Mouse (Mus musculus): ENCODE results near the gene Serpina3k.
A peak's percentile ranks its signal among the peaks of the same experiment; 100 is the strongest.
"Not testable (repeated sequence)": the region's sequence is repeated elsewhere in the genome, so short reads cannot be mapped to it uniquely, and the experiment has no call there.

Gene Serpina3k

GRCm38 (mm10) chr12:104338226-104338625 is at the start of gene Serpina3k, which contains the start of gene Serpina3m:
Gene Serpina3k (plus strand): TSS chr12:104338486.
Gene Serpina3m (plus strand): TSS chr12:104338486.
- DNase-seq: not testable (repeated sequence)

DNA sequence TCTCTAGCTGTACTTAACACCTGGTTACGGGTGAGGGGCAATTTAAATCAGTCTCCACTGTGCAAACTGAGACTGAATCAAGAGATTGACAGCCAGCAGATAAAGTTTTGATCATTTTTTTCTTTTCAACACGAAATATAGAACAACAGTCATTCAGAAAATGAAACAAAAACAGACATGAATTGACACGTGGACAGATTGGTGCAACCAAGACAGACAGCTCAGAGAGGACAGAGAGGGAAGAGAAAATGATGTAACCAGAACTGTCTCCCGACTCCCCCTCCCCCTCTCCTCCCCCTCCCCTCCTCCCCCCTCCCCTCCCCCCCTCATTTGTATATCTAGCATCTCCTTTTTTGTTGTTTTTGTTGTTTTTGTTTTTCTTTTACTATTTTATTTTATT is 48.4 kb upstream of the Serpina3k start:
- no peak for DNase-seq

- DNase-seq: no peak
These were observed 44.3 kb upstream of the Serpina3k start for GRCm38 (mm10) chr12:104293963-104294362.

DNA sequence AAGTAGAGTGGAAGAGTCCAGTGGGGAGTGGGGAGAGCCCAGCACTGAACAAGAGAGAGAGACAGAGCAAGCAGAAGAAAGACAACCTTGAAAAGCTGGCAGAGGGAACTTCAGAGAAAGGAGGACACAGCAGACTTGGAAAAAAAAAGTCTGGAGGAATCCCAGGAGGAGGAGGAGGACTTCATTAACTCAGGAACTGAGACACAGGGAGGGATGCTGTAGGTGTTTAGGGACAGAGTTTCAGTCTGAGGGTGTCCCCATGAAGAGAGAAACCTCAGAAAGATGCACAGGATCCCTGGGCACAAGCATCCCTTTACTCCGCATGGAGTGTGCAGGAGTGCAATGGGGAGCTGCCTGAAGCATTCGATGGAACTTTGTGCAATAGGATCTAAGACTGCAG is 40.2 kb upstream of the Serpina3k start:
- no peak for DNase-seq

DNA sequence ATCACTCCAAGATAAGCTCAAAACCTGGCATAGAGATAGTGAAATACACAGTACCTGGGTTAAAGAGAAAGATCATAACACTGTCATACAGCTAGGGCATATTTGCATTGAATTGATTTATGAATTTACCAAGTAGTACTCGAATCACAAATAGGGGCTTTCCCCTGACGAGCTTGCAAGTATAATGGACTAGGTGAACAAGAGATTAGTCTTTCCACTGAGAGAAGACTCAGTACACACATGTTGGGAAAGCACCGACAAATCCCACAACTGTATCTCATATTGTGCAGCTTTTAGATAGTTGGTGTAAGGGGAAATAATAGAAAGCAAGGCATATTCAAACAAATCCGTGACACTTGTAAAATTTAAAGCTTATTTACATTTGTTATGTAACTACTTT is 32.3 kb upstream of the Serpina3k start:
- no peak for DNase-seq

DNA sequence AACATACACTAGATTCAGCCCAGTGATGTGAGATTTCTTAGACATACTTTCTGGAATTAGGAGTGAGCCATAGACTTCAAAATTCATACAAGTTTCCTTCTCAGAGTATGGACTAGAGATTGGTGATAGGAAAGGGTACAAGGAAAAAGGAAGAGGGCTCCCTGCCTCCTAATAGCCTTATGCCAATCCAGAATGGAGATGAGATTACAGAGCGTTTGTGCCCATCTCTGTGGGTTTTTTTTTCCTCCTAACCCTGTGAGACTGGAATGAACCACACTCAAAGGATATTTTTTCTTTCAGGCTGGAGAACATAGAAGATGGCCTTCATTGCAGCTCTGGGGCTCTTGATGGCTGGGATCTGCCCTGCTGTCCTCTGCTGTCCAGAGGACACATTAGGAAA is 24.0 kb upstream of the Serpina3k start, which contains the start of gene Serpina3j:
Gene Serpina3j (plus strand): TSS at position 301 of the 400 bp plus-strand sequence.
- DNase-seq: no peak

GRCm38 (mm10) chr12:104322454-104322853 is 15.8 kb upstream of the Serpina3k start:
- no peak for DNase-seq

- DNase-seq: no peak
These were observed 6.6 kb upstream of the Serpina3k start for GRCm38 (mm10) chr12:104331701-104332100.

- not testable (repeated sequence) for DNase-seq
These were observed 1.4 kb upstream of the Serpina3k start for GRCm38 (mm10) chr12:104336873-104337272.

DNA sequence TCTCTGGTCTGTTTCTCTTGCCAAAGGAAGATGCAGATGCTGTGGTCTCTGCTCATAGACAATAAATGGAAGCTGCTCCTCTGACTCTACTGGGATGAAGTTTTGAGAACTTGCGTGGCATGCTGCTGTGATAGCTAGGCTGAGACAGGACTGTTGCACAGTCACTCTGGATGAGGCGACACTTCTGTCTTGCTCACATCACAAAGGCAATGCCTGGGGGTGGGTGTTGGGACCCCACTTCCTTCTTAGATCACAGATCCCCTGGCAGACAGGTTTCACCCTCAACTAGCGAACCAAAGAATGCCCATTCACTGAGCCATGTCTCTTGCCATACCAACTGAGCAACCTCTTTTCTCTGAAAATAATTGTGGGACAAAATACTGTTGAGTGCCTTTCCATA is 419 bp downstream of the Serpina3k start:
- DNase-seq: no peak

DNA sequence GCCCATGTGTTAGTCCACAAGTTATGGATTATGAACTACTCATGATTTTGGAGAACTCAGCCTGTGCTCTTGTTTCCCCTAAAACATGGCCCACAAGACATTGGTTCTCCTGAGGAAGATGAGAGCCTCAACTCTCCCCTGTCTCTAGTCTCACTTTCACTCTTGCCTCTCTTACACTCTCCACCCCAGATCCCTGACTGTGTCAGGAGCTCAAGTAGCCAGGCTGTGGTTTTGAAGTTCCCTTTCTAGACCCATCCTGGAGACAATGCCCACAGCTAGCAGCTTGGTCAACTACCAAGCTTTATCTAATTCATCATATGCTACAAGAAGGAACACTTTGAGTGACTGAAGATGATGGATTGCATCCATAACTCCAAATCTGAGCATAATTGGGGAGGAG is 4.2 kb downstream of the Serpina3k start:
- not testable (repeated sequence) for DNase-seq

- DNase-seq: no peak
These were observed 6.9 kb downstream of the Serpina3k start for GRCm38 (mm10) chr12:104345181-104345580.

DNA sequence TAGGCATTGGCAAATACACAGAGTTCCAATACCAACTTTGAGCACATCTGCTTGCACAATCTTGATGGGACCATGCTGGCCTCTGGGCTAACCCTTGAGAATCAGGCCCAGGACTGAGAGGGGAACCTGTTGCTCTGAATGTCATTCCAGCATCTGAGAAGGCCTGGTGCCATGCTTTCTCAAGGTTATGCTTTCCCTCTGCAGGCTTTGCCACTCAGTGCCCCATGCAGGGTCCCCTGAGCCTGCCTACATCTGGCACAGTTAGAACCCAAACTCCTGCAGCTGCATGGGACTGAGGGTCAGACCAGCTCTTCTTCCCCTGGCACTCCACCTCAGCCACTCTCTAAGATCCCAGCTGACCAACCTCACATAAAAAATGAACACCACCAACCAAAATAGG is 7.4 kb downstream of the Serpina3k start:
- DNase-seq: no peak

DNA sequence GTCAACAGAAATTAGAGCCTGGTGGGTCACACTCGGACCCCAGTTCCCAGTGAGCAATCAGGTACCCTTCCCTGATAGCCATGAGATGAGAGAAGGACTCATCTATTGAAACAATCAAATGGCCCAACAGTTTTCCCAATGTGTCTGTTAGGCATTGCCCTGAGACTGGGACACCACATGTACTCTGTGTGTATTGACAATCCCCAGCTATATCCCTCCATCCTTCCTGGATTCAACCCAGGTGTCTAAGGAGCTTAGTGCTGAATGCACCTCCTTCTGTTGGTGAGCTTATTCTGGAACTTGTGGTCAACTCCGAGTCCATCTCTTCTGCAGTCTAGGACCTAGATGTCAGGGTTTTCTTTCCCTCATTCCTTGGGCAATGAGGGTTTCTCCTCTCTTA is 8.8 kb downstream of the Serpina3k start:
- no peak for DNase-seq

DNA sequence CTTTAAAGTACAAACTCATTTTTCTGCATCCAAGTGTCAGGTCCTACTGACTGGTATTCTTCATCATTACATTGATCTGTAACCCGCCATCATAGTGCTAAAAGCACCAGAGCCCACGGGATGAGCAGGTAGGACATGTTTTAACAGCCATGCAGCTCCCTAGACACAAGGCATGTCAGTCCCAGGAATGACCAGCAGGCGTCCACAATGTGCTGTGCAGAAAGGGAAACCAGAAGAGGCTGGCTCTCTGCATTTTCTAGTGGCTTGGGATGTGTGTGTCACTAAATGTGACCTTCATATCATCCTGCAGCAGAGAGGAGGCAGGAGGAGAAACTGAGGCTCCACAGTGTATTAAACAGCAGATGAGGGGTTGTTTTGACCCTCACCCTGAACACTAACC is 13.5 kb downstream of the Serpina3k start:
- peak; percentile 6 for DNase-seq

- DNase-seq: no peak
These were observed 17.7 kb downstream of the Serpina3k start for GRCm38 (mm10) chr12:104356006-104356405.

GRCm38 (mm10) chr12:104369986-104370385 is 31.7 kb downstream of the Serpina3k start:
- DNase-seq: no peak

GRCm38 (mm10) chr12:104377179-104377578 is 38.9 kb downstream of the Serpina3k start:
- DNase-seq: not testable (repeated sequence)

DNA sequence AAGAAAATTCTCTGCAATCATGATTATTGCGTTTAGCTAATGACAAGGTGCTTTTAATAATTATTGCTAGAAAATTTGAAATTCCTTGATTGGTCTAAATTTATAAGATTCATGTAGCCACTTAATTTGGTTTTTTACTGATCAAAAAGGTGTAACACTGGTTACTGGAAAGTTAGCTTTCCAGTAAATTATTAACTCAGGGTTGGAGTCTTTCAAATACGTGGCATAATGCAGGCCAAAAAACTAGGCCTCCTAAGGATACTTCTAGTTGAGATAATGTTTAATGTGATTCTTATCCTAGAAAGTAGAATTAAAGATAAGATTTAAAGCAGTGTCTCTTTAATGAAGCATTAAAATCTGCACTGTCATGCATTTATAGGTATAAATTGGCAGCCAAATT is 40.1 kb downstream of the Serpina3k start:
- not testable (repeated sequence) for DNase-seq

- not testable (repeated sequence) for DNase-seq
These were observed 40.5 kb downstream of the Serpina3k start for GRCm38 (mm10) chr12:104378815-104379214.

- DNase-seq: no peak
These were observed 41.6 kb downstream of the Serpina3k start for GRCm38 (mm10) chr12:104379856-104380255.

GRCm38 (mm10) chr12:104381071-104381604 is 42.9 kb downstream of the Serpina3k start:
- not testable (repeated sequence) for DNase-seq

- DNase-seq: not testable (repeated sequence)
These were observed 47.7 kb downstream of the Serpina3k start for GRCm38 (mm10) chr12:104385987-104386386.

DNA sequence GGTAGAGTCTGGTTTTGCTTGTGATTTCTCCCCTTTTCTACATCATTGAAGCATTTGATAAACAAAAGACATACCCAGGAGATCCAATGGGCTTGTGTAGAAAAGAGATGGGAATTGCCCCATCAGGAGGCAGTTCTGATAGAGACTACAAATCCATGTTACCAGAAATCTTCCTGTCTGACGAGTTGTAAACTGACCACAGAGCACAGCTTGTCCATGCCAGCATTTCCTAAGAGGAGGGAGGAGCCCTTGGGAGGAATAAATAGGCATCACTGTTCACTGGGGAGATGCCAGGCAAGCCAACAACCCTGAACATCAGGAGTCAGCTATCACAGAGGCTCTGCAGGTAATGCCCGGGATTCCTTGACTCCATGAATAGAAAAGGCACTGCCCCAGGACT is 48.6 kb downstream of the Serpina3k start:
- DNase-seq: not testable (repeated sequence)

- no peak for DNase-seq
These were observed 50.2 kb downstream of the Serpina3k start for GRCm38 (mm10) chr12:104388477-104388876.
